Mouse (Mus musculus) forelimb bud, embryonic 11.5 days (tissue): ENCODE data around the gene Ube2l6.
"Not testable (repeated sequence)": the region's sequence is repeated elsewhere in the genome, so short reads cannot be mapped to it uniquely, and the experiment has no call there.

Experiments used
- DNase-seq: peaks from one replicate; pipeline ENCODE4 v3.0.0-alpha.2; 2012; ENCODE audit warnings: low read depth, low spot score

Gene Ube2l6

DNA sequence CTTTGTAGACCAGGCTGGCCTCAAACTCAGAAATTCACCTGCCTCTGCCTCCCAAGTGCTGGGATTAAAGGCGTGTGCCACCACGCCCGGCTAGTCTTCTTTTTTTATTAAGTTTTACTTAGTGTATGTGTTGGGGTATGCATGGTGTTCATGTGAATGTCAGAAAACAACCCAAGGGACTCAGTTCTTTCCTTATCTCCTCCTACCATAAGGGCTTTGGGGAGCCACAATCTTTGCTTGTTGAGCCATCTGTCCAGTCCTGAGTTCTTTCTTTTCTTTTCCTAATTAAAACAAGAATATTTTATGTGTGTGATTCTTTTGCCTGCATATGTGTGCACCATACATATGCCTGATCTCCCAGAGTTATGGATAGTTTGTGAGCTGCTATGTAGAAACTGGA lies 5.5 kb upstream of the Ube2l6 start:
- no peak for DNase-seq

DNA sequence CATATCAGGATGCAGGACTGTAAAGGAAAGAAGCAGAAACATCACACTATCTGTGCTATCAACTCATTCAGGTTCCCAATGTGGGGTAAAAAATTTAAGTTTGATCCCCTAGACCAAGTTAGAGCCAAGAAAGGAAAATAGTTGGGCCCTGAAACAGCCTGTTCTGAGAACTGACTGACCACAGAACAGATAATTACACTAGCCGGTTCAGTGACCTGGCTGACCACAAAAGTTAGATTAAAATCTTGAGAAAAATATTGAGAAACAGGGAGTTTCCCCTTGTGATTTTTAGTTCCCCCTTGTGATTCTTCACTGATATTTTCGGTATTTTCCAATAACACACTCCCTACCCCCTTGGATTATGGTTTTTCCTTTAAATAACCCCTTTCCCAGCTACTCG lies 4.8 kb upstream of the Ube2l6 start:
- no peak for DNase-seq

DNA sequence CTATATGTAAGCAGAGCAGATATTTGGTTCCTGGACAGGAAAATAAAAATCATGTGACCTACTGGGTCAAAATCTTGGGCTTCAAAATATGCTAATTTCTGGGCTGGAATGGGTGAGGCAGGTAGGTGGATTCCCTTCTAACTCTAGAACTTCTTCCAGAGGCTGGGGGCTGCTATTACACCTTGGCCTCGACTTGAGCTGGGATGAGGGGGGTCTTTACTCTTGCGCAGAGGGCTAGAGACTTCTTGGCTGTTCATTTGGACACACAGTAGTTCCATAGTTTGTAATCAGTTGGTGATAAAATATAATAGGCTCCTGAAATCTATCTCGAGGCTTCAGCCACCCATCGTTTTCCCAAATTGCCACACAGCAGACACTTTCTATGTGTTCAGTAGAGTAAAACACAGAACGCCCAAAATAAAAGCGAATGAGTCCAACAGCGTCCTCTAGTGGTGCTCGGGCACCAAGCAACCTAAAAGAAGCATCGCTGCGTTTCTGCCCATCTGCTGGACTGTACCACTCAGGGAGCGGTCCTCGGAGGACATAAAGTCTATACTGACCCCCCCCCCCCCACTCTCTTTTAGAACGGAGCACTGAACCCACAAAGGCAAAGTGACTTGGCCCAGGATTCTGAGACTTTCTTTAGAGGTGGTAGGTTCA lies 665 bp upstream of the Ube2l6 start:
- DNase-seq: peak; percentile 84

DNA sequence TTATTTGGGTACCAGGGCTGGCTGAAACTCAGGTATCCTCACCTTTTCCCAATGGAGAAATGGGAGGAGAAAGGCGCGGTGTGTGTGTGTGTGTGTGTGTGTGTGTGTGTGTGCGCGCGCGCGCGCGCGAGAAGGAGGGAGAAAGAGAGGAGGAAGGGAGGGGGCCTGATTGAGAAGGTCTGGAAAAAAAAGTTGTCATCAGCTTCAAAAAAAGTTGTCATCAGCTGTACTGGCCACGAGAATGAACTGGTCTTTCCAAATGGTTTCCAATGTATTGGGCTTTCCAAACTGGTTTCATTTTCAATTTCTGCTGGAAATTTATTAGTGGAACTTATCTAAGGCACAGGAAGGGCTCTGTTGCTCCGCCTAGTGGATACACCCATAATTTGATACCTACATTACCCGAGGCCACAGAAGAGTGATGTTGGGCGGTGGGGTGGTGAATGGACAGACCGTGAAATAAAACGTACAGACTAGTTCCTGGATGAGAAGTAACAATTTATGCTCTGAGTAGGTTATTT lies 473 bp downstream of the Ube2l6 start:
- peak; percentile 68 for DNase-seq

DNA sequence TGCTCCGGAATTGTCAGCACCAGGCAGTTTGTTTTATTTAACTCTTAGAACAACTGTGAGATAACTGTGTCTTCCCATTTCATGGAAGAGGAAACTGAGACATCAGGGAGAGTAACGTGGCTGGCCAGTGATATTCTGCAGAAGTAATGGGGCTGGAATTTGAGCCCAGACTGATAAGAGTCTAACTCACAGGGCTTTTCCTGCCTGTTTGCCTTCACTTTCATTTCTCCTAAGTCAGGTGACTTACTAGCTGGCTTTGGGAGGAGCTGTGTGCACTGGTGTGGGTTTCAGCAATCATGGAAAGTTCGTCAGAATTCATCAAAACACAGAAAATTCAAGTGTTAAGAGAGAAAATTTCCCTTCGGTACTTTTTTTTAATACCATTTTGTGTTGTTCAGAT lies 1.7 kb downstream of the Ube2l6 start:
- no peak for DNase-seq

DNA sequence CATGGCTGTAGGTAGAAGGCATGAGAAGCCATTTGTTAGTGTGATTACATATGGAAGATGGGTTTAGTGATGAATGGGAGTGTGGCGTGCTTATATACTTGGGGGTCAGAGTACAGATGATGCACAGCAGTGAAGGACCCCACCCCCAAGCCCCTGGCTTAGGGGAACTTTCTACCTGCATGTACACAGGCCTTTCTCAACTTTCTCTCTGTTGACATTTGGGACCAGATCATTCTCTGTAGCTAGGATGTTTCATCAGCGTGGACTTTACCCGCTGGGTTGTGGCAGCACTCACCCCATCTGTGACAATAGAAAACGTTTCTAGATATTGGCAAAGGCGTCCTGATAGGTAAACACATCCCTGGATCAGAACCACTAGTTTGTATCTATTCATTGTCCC lies 2.6 kb downstream of the Ube2l6 start:
- DNase-seq: not testable (repeated sequence)

DNA sequence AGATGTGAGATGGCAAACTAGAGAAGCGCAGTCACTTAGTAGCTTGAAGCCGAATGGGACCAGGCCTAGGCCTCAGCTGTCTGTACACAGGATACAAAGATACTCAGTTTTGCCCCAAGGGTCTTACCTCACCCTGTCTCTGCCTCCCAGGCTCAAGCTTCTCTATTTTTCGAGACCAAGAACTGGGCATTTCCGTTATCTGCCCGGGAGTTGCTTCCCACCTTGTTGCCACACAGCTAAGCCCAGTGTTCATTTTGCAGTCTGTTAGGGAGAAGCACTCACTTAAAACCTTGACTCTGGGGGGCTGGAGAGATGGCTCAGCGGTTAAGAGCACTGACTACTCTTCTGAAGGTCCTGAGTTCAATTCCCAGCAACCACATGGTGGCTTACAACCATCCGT lies 5.3 kb downstream of the Ube2l6 start:
- no peak for DNase-seq

DNA sequence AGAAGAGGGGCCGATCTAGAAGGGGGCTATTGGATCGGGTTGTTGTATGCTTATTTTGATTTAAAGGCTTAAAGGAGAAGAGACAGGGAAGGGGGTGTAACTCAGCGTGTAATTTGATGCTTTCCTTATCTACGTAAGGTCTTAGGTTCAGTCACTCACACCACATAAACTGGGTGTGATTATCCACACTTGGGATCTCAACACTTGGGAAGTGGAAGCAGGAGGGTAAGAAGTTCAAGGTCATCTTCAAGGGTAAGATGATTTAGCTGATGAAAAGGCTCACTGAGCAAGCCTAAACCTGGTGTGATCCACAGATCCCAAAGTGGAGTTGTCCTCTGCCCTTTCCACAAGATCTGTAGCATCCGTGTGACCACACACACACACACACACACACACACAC lies 7.9 kb downstream of the Ube2l6 start:
- no peak for DNase-seq

DNA sequence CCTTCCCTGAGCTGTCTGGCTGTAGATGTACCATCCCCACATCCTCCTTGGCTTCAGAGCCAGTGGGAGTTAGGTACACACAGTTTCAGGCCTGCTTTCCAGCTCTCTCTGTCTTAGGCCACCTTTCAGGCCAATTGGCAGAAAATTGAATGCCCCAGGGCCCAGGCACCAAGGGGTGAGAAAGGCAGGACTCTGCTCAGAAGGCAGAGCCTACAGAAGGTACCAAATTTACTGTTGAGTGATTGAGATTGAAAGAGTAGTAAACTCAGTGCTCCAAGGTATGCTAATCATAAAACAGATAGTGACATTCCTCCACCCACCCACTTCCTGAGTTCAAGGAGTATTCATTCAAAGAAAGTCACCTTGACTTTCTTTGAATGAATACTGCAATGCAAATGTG lies 10.7 kb downstream of the Ube2l6 start:
- no peak for DNase-seq

DNA sequence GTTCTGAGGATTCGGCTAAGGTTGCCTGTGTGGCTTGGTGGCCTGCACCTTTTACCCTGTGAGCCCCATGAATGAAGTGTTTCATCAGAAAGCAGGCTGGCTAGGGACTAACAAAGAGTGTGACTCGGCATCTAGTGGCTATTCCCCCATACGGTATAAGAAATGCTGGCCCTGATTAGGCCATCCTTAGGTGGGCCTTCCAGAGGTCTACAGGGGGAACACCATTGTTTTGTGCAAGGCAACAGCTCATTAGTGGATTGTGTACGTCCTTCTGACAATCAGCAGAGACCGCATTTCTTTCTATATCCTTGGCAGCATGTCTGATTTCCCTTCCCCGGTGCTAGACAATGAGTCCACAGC lies 11.9 kb downstream of the Ube2l6 start:
- no peak for DNase-seq

DNA sequence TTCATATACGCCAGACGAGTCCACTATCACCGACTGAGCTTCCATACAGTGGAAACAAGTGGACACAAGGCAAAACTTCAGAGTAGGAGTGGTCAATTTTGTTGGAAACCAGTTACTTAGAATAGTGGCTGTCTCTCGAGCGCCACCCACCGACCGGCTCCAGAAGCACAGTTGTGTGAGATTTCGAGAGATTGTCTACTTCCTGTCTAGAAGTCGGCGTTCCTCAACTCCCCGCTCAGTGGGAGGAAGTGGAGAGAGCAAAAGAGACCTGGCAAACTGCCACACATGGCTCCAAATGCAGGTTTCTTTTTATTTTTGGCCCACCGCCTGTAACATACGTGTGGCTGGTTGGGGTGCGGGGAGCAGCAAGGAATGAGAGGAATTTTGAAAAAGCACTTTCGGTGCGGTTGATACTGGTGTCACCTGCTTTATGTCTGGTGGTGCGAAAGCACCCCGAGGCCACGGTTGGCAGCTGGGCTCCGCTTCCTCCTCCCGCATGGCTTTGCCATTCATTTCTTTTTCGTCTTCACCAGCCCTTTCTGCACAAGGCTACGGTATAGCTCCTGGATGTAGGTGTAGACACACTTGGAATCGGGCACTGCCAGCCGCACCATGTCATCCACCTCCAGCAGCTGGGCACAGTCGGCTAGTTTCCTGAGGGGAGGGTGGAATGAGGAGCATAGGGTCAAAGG lies 12.4 kb downstream of the Ube2l6 start:
- peak; percentile 59 for DNase-seq

DNA sequence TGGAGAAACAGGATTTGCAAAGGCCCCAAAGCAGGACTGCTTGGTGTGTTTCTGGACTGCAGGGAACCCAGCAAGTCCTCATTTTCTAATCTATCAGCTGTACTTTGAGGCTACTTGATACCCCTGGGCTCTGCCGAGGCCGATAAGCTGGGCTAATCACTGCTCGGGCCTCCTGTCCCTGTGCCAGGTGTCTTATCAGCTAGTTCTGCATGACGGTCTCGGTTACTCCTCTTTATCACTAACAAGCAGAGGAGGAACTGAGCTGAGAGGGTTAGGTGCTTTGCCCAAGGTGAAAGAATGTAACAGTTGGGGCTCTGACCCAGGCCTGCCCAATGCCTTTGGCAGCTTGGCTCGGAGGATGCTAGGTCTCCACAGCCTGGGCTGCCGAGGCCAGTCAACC lies 13.3 kb downstream of the Ube2l6 start:
- no peak for DNase-seq

DNA sequence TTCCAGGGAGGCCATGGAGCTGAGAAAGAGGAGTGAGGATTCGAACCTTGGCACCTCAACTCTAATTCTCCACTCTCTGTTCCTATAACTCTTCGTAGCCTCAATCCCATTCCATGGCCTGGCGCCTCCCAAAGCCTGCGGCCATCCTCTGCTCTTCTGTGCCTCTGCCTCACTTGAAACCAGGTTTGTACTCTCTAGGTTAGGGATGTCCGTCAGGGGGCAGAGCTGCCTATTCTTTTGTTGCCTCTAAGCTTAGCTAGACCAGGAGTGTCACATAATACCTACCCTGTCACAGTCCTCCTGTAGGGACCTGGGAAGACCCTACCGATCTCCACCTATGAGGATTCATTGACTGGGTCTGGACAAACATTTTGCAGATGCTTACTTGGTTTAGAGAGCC lies 14.0 kb downstream of the Ube2l6 start:
- no peak for DNase-seq

DNA sequence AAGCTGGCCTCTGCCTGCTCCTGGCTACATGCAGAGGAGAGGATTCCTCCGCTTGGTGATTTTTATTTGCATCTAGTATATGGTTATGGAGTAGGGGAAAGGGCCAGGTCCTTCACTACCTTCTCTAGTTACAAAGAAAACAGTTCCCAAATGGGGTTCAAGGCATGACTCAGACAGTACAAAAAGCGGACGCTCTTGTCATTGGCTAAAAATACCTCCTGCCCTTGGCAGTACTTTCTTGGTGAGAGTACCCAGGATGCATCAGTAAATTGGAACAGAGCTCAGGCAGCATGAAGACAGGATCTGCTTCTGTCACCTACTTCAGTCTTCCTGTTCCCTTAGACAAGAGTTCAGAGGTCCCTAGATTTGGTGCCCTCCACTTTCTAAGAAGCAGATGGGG lies 21.2 kb downstream of the Ube2l6 start:
- DNase-seq: no peak

DNA sequence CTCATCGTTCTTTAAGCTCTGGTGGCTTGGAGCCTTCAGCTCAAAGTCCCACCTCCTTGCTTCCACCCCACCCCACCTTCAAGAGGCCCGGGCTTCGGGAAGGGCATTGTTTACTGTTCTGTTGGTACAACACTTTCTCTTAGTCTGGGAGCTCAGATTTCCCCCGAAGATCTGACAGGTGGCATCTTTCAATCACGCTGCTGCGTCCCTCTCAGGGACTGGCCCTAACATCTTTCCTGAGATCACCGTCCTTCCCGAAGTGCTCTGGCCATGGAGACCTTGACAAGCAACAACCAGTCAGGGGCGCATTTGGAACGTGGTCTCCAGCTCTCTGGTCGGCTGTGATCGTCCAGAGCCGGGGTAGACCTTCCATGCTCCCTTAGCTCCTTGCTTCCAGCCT lies 23.9 kb downstream of the Ube2l6 start, which contains the start of gene Smtnl1:
Smtnl1 (minus strand) TSS at position 101 of the 400 bp plus-strand sequence.
- DNase-seq: no peak

DNA sequence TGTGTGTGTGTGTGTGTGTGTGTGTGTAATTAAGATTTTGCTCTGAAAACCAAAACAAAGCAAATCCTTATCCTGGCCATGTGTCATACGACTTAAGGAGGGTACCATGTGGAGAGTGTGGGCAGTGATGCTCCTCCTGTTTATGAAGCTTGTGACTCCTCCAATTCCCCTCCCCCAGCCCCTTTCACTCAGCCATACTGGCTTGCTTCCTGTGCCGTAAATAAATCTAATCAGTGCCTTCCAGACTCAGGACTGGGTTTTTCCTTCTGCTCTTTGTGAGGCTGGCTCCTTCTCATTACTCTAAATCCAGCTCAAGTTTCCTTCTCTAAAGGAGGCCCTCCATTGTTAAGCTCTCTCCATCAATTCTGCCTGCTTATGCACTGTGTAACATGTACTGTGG lies 24.6 kb downstream of the Ube2l6 start:
- no peak for DNase-seq

DNA sequence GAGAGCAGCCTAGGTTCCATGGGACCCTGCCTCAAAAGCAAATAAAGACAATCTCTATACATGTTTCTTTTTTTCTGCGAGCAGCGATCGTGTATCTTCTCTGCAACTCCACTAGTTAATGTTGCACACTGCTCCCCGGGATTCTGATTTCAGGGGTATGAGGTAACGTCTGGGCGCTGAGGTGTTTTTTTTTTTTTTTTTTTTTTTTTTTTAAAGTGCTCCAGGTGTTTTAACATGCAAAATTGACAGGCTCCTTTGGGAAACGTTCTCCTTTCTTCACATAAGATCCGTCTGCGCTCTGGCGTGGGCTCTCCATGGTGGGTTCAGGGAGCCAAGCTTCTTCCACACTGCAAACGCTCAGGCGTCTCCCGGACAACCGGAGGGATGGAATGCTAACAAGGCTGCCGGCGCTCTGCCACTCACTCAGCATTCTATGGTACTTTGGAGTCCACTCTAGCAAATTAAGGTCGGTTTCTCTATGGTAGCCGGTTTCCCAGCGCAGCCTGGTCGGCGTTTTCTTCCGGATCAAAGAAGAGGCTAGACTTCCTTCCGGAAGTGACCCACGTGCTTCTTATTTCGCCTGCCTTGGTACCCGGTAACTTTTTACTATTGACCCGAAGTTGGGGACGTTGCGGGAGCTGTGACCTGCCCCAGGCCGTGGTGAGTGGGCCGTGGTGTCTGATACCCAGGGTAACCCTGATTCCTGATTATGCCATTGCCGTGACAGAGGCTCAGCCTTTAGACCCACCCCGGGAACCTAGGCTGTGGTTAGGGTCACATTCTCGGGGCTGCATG lies 28.1 kb downstream of the Ube2l6 start, which contains the start of gene Timm10:
Timm10 (plus strand) TSS at position 510 of the 795 bp plus-strand sequence.
- DNase-seq: peak; percentile 94

DNA sequence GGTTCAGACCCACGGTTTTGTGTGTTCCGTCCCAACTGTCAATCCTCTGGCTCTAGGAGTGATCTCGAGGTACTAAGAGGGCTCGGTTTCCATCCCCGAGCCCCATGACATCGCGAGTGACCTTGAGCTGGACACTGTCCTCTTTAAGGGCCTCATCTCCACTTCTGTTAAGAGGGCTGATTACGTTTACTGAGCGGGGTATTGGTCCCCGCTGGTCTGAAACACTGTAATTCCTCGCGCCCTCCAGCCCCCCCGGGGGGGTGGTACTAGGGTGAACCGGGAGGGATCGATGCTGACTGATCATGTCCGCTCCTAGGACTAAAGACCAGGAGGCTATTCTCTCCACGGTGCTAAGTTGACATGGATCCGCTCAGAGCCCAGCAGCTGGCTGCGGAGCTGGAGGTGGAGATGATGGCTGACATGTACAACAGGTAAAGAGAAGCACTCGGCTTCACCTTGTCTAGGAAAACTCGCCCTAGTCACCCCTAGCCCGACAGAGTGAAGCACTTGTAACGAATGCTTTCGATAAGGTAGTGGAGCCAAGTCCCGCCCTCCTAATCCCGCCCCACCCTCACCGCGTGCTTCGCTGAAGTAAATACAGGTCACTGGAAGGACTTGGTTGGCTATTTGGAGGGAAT lies 28.8 kb downstream of the Ube2l6 start:
- no peak for DNase-seq

DNA sequence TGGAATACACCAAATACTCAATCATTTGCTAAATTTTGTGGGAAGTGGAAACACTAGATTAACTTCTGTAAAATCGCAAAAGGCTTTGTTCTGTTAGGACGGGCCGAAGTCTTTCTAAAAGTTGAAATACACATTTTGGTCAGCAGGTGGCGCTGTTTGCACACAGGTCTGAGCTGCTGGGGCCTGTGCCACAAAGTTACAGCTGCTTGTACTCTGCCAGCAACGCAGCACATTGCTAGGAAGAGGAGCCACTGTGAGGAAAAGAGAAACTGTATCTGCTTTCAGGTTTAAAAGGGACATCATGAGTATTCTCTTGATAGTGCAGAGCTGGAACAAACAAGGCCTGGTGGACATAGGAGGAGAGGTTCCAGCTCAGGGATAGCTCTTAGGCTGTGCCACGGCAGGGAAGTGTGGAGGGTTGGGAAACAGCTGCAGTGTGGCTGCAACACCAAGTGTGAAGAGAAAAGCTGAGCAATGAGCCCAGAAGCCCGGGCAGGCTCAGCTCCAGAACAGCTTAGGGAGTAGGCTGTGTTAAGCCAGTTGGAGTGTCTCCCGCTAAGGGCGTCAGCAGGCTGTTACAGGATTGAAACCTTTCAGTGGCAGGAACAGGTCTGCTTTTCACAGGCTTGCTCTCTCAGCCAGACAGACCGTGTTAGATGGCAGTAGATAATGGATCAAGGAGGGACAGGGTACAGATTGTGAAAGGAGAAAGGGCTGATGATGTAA lies 33.2 kb downstream of the Ube2l6 start:
- DNase-seq: peak; percentile 91

DNA sequence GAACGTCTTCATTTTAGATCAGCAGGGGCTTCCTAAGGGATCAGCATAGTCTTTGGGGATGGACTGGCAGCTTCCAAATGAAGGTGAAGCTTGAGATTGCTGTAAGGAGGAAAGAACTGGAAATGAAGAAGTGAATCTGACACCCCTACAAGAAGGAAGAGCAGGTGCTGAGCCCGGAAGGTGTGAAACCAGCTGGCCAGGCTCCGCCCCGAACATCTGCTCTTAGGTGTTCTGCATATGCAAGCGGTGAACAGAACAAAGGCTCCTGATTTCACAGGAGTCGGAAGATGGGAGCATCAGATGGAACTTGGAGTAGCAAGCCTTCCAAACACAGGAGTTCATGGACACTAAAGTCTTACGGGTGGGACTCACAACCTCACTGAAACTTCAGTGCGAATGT lies 38.5 kb downstream of the Ube2l6 start:
- DNase-seq: no peak
